Mouse (Mus musculus) cerebellum, adult 2 months (tissue): ENCODE measurements at regions not wholly inside any gene's neighbourhood (a gene's known extent, or its start where the extent isn't known, plus 50 kb on each side); places are given as distances from the start of the nearest gene placed in this dataset.

Source experiments
- DNase-seq, 2 experiments: peaks; one replicate each; pipeline ENCODE4 v3.0.0; 2021
- H3K27ac ChIP-seq: fragments of 200-500 bp; 2 replicates; pipeline ENCODE4 v1.5.1; 2012; ENCODE audit warnings: low read length, control low read depth, inconsistent platforms; ENCODE audit not compliant: insufficient read depth
- H3K27me3 ChIP-seq: fragments of 200-500 bp; 2 replicates; pipeline ENCODE4 v1.6.1; 2012; ENCODE audit warnings: inconsistent platforms, mild to moderate bottlenecking, low read length, moderate library complexity; ENCODE audit not compliant: control insufficient read depth, insufficient read depth
- H3K4me1 ChIP-seq: fragments of 200-500 bp; 2 replicates; pipeline ENCODE4 v1.6.1; 2011; ENCODE audit warnings: low read length; ENCODE audit not compliant: control insufficient read depth, insufficient read depth
- H3K4me3 ChIP-seq: fragments of 200-500 bp; replicated peaks from 2 replicates; pipeline ENCODE3; 2011; ENCODE audit warnings: mild to moderate bottlenecking, low read depth, low read length, control low read depth; ENCODE audit not compliant: insufficient read depth
- CTCF ChIP-seq: fragments of 200-500 bp; IDR thresholded peaks from 2 replicates; pipeline ENCODE4 v1.5.1; 2011; ENCODE audit warnings: low read depth, mild to moderate bottlenecking, control low read depth, low read length, moderate library complexity, borderline replicate concordance; ENCODE audit not compliant: insufficient read depth
- POLR2A ChIP-seq: fragments of 200-500 bp; IDR thresholded peaks from 2 replicates; pipeline ENCODE4 v1.6.1; 2011; ENCODE audit warnings: low read length, control low read depth, borderline replicate concordance; ENCODE audit not compliant: insufficient read depth
- WGBS: fragments of 180-500 bp; shearing (Covaris S2); methylation state at CpG from one replicate; pipeline ENCODE4 v1.1.7; 2018; 5-methylcytosine and 5-hydroxymethylcytosine counted together

GRCm38 (mm10) chr7:136073265-136073799 is 357.2 kb upstream of the Mki67 start:
- Histone ChIP-seq H3K27me3 (no peaks in the 10 kb centered on the region; the same call in 1 of the 2 replicates), H3K4me3 (no peak overlapping the region), H3K27ac (no peak overlapping the region), H3K4me1 (no peaks in the 10 kb centered on the region)
- TF ChIP-seq POLR2A (no peak), CTCF (no peak)
- WGBS: 76% methylated on average over 6 of the region's 6 CpGs
- DNase-seq: no peak

GRCm38 (mm10) chr7:136074043-136074442 is 357.9 kb upstream of the Mki67 start:
- Histone ChIP-seq H3K4me1 (no peaks in the 10 kb centered on the region), H3K27me3 (no peaks in the 10 kb centered on the region; the same call in 1 of the 2 replicates), H3K27ac (no peak overlapping the region), H3K4me3 (no peak overlapping the region)
- no peak for DNase-seq
- TF ChIP-seq POLR2A (no peak), CTCF (no peak)
- 83% methylated on average over 2 of the region's 2 CpGs for WGBS

- WGBS: 13% methylated on average over 7 of the region's 7 CpGs
- Histone ChIP-seq H3K4me3 (no peak overlapping the region), H3K27ac (no peak overlapping the region), H3K27me3 (peaks cover 2% of the 10 kb centered on the region; the same call in 1 of the 2 replicates), H3K4me1 (peaks cover 4% of the 10 kb centered on the region; the same call in 1 of the 2 replicates)
- no peak for DNase-seq
- no peak for TF ChIP-seq CTCF
- TF ChIP-seq POLR2A: no peak
Observed at GRCm38 (mm10) chr7:136081534-136082252, 365.5 kb upstream of the Mki67 start.

GRCm38 (mm10) chr7:136082253-136082867 is 366.2 kb upstream of the Mki67 start:
- TF ChIP-seq CTCF (no peak), POLR2A (no peak)
- no peak overlapping the region for H3K27ac ChIP-seq
- H3K4me1 ChIP-seq: peaks cover 4% of the 10 kb centered on the region; the same call in 1 of the 2 replicates
- peak; percentile 21 to 32 for DNase-seq
- H3K27me3 ChIP-seq: peaks cover 2% of the 10 kb centered on the region; the same call in 1 of the 2 replicates
- H3K4me3 ChIP-seq: no peak overlapping the region
- whole genome bisulfite sequencing: 11% methylated on average over 4 of the region's 4 CpGs

GRCm38 (mm10) chr7:136083005-136083404 is 366.8 kb upstream of the Mki67 start:
- no peak overlapping the region for H3K27ac ChIP-seq
- H3K4me1 ChIP-seq: peaks cover 4% of the 10 kb centered on the region; the same call in 1 of the 2 replicates
- 38% methylated on average over 10 of the region's 10 CpGs for WGBS
- peaks cover 2% of the 10 kb centered on the region; the same call in 1 of the 2 replicates for H3K27me3 ChIP-seq
- H3K4me3 ChIP-seq: no peak overlapping the region
- no peak for TF ChIP-seq POLR2A
- no peak for TF ChIP-seq CTCF
- no peak for DNase-seq

- H3K4me3 ChIP-seq: no peak overlapping the region
- WGBS: 29% methylated on average over 14 of the region's 14 CpGs
- TF ChIP-seq CTCF (no peak), POLR2A (no peak)
- no peak for DNase-seq
- peaks cover 2% of the 10 kb centered on the region; the same call in 1 of the 2 replicates for H3K27me3 ChIP-seq
- peaks cover 4% of the 10 kb centered on the region; the same call in 1 of the 2 replicates for H3K4me1 ChIP-seq
- no peak overlapping the region for H3K27ac ChIP-seq
Observed at GRCm38 (mm10) chr7:136083571-136084342, 367.6 kb upstream of the Mki67 start.

GRCm38 (mm10) chr7:136088785-136089184 is 372.6 kb upstream of the Mki67 start:
- no peak for TF ChIP-seq CTCF
- no peak for TF ChIP-seq POLR2A

More at GRCm38 (mm10) chr7:136088785-136089184, 372.6 kb upstream of the Mki67 start:
- peaks cover 1% of the 10 kb centered on the region; the same call in 1 of the 2 replicates for H3K27me3 ChIP-seq
- H3K27ac ChIP-seq: no peak overlapping the region
- H3K4me1 ChIP-seq: no peaks in the 10 kb centered on the region
- 6% methylated on average over 6 of the region's 6 CpGs for WGBS
- H3K4me3 ChIP-seq: no peak overlapping the region
- no peak for DNase-seq
